Mouse (Mus musculus) heart, postnatal 0 days (tissue): Measurements from ENCODE around the gene Zfp597.

Experiments
- CTCF ChIP-seq: IDR thresholded peaks from 2 replicates; pipeline ENCODE4 v1.5.1; 2016; ENCODE audit warnings: antibody characterized with exemption, control low read depth, low read depth
- EP300 ChIP-seq: IDR thresholded peaks from 2 replicates; pipeline ENCODE4 v1.6.1; 2016; ENCODE audit warnings: antibody characterized with exemption, low read depth

- TF ChIP-seq CTCF = no peak
- TF ChIP-seq EP300 = no peak
Measured at GRCm38 (mm10) chr16:3859254-3859653, 25.1 kb downstream of the Zfp597 start.
